Mouse (Mus musculus): ENCODE results near the gene Csf1.

Csf1 gene

GRCm38 (mm10) chr3:107781304-107781703, 21.0 kb upstream of the Csf1 start:
- DNase-seq (ENCODE audit: low read depth), result no peak

GRCm38 (mm10) chr3:107778016-107778415, 17.7 kb upstream of the Csf1 start:
- no peak for DNase-seq (ENCODE audit: low read depth)

GRCm38 (mm10) chr3:107776295-107776694, 16.0 kb upstream of the Csf1 start:
- DNase-seq (ENCODE audit: low read depth), result no peak

GRCm38 (mm10) chr3:107775736-107776135, 15.5 kb upstream of the Csf1 start:
- no peak for DNase-seq (ENCODE audit: low read depth)

- no peak for DNase-seq (ENCODE audit: low read depth)
These were observed 14.8 kb upstream of the Csf1 start for GRCm38 (mm10) chr3:107775056-107775455.

- DNase-seq (ENCODE audit: low read depth), result no peak
These were observed 12.6 kb upstream of the Csf1 start for GRCm38 (mm10) chr3:107772860-107773259.

GRCm38 (mm10) chr3:107769692-107770091, 9.4 kb upstream of the Csf1 start:
- no peak for DNase-seq (ENCODE audit: low read depth)

GRCm38 (mm10) chr3:107768104-107768989, 8.1 kb upstream of the Csf1 start:
- no peak for DNase-seq (ENCODE audit: low read depth)

GRCm38 (mm10) chr3:107766804-107767203, 6.5 kb upstream of the Csf1 start:
- DNase-seq (ENCODE audit: low read depth), result no peak

- no peak for DNase-seq (ENCODE audit: low read depth)
These were observed 5.7 kb upstream of the Csf1 start for GRCm38 (mm10) chr3:107765979-107766378.

GRCm38 (mm10) chr3:107763552-107763951, 3.3 kb upstream of the Csf1 start:
- DNase-seq (ENCODE audit: low read depth), result no peak

- peak; percentile 69 for DNase-seq (ENCODE audit: low read depth)
These were observed 1.2 kb upstream of the Csf1 start for GRCm38 (mm10) chr3:107761446-107761845.

GRCm38 (mm10) chr3:107760771-107761170, 502 bp upstream of the Csf1 start:
- no peak for DNase-seq (ENCODE audit: low read depth)

- DNase-seq (ENCODE audit: low read depth), result peak; percentile 27
These were observed 1.6 kb downstream of the Csf1 start for GRCm38 (mm10) chr3:107758638-107759037.

- DNase-seq (ENCODE audit: low read depth), result peak; percentile 23
These were observed 2.1 kb downstream of the Csf1 start for GRCm38 (mm10) chr3:107758176-107758575.

- DNase-seq (ENCODE audit: low read depth), result no peak
These were observed 2.7 kb downstream of the Csf1 start for GRCm38 (mm10) chr3:107757365-107758129.

GRCm38 (mm10) chr3:107756481-107756866, 3.8 kb downstream of the Csf1 start:
- DNase-seq (ENCODE audit: low read depth), result no peak

- no peak for DNase-seq (ENCODE audit: low read depth)
These were observed 4.4 kb downstream of the Csf1 start for GRCm38 (mm10) chr3:107755702-107756480.

- DNase-seq (ENCODE audit: low read depth), result peak; percentile 82
These were observed 5.6 kb downstream of the Csf1 start for GRCm38 (mm10) chr3:107754632-107755031.

- DNase-seq (ENCODE audit: low read depth), result no peak
These were observed 8.7 kb downstream of the Csf1 start for GRCm38 (mm10) chr3:107751607-107752006.

- DNase-seq (ENCODE audit: low read depth), result no peak
These were observed 9.3 kb downstream of the Csf1 start for GRCm38 (mm10) chr3:107750775-107751540.

GRCm38 (mm10) chr3:107749446-107749845, 10.8 kb downstream of the Csf1 start:
- no peak for DNase-seq (ENCODE audit: low read depth)

Data from induced T-regulatory cell, adult 2 months (primary cell).